Mouse (Mus musculus) ovary, adult 10 weeks (tissue): Measurements from ENCODE around the gene Kdm6b. TPM values are rescaled to one million over a fixed set of nuclear protein-coding genes. Genes with fewer than 3 reads are reported as not detected.

Source experiments
- polyA plus RNA-seq: library from polyadenylated mRNA; stranded (reverse); fragments of 350-450 nt; fragmentation: Illumina TruSeq; extraction: RNeasy Lipid Tissue Mini Kit (QIAGEN cat#74804); gene quantifications from one replicate; pipeline ENCODE4 v1.2.3, GENCODE M21; 2014

Kdm6b gene
- 8.6 TPM for polyA plus RNA-seq

GRCm38 (mm10) chr11:69413221-69414181 lies at the start of gene Kdm6b:
Gene Kdm6b (minus strand): TSS chr11:69413675.

GRCm38 (mm10) chr11:69398059-69398458 lies 15.4 kb downstream of the Kdm6b start, which contains the start of gene Tmem88:
Gene Tmem88 (minus strand): TSS chr11:69398234.

GRCm38 (mm10) chr11:69395235-69395633 lies 18.2 kb downstream of the Kdm6b start, which contains the start of the genes Naa38 and Cyb5d1:
Gene Naa38 (plus strand): TSS chr11:69395487.
Gene Cyb5d1 (minus strand): TSS chr11:69395631.

DNA sequence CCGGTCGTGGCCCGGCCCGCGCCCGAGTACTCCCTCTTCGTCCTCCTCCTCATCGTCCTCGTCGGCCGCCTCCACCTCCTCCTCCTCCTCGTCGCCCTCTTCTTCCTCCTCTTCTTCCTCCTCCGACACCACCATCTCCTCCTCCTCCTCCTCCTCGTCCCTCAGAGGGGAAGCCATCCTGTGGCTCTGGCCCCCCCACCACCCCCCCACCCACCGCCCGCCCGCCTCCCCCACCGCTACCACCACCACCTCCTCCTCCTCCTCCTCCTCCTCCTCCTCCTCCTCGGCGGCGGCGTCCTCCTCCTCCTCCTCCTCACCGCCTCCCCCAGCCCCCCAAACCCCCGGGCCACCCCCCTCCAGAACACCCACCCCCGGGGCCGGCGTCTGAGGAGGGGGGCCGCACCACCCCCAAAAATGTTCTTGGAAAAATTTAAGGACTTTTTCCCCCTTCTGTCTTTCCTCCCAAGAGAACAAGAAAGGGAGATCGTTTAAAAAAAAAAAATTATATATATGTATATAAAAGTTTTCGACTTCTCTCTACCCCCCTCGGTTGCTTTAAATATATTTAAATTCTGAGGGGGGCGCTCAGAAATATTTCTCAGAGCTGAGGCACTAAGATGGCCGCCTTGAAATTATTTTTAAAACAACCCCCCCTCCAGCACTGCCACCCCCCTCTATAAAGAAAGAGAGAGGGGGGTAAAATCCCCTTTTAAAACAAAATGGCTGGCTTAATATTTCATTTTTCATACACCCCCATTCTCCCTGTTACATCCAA lies 44.1 kb downstream of the Kdm6b start, which contains the start of gene Chd3:
Chd3 (minus strand) TSS at position 192 of the 775 bp plus-strand sequence.

Other genes starting within 250 kb of the Kdm6b start
- not detected for gene Alox8, start 215.8 kb downstream of the Kdm6b start, polyA plus RNA-seq
- gene Gucy2e, start 176.6 kb downstream of the Kdm6b start, polyA plus RNA-seq, result 0.97 TPM
- gene Cntrob, start 89.9 kb downstream of the Kdm6b start, polyA plus RNA-seq, result 2.4 TPM
- gene Trappc1, start 89.7 kb downstream of the Kdm6b start, polyA plus RNA-seq, result 40.0 TPM
- gene Kcnab3, start 87.4 kb downstream of the Kdm6b start, polyA plus RNA-seq, result 6.8 TPM
- 15.5 TPM for gene Rnf227, start 73.2 kb downstream of the Kdm6b start, polyA plus RNA-seq
- gene Chd3, start 44.3 kb downstream of the Kdm6b start, polyA plus RNA-seq, result 13.1 TPM
- gene Naa38, start 18.2 kb downstream of the Kdm6b start, polyA plus RNA-seq, result 3.6 TPM
- 42.1 TPM for gene Cyb5d1, start 18.0 kb downstream of the Kdm6b start, polyA plus RNA-seq
- gene Tmem88, start 15.4 kb downstream of the Kdm6b start, polyA plus RNA-seq, result 0.88 TPM
- gene Dnah2, start 135.4 kb upstream of the Kdm6b start, polyA plus RNA-seq, result 0.48 TPM
- gene Efnb3, start 146.5 kb upstream of the Kdm6b start, polyA plus RNA-seq, result 1.6 TPM
- 1.1 TPM for gene Wrap53, start 166.6 kb upstream of the Kdm6b start, polyA plus RNA-seq
- 9.2 TPM for gene Trp53, start 166.7 kb upstream of the Kdm6b start, polyA plus RNA-seq
- 165 TPM for gene Atp1b2, start 192.3 kb upstream of the Kdm6b start, polyA plus RNA-seq
- gene Shbg, start 204.2 kb upstream of the Kdm6b start, polyA plus RNA-seq, result 0.66 TPM
- gene Sat2, start 208.3 kb upstream of the Kdm6b start, polyA plus RNA-seq, result 4.7 TPM
- gene Fxr2, start 219.3 kb upstream of the Kdm6b start, polyA plus RNA-seq, result 11.1 TPM
- gene Sox15, start 241.6 kb upstream of the Kdm6b start, polyA plus RNA-seq, result not detected
- gene Mpdu1, start 249.0 kb upstream of the Kdm6b start, polyA plus RNA-seq, result 13.0 TPM